Mouse (Mus musculus): ENCODE results near the gene Tbc1d17. TPM values are rescaled to one million over a fixed set of nuclear protein-coding genes. Genes with fewer than 3 reads are reported as not detected.
"Not testable (repeated sequence)": the region's sequence is repeated elsewhere in the genome, so short reads cannot be mapped to it uniquely, and the experiment has no call there.

Tbc1d17 gene
- total RNA-seq (2022) = 10 to 100 TPM; 40.7 to 59.5 (median 51.5) TPM

GRCm38 (mm10) chr7:44848561-44849415 lies at the start of gene Tbc1d17, which contains the start of gene Akt1s1:
TSS of gene Tbc1d17 (minus strand) at chr7:44849079.
TSS of gene Akt1s1 (plus strand) at chr7:44848991.
- peak; percentile 100 for DNase-seq (ENCODE audit: low spot score)

GRCm38 (mm10) chr7:44898607-44899006 lies 49.7 kb upstream of the Tbc1d17 start:
- no peak for DNase-seq (ENCODE audit: low spot score)

GRCm38 (mm10) chr7:44896499-44896898 lies 47.6 kb upstream of the Tbc1d17 start:
- DNase-seq (ENCODE audit: low spot score) = no peak

GRCm38 (mm10) chr7:44895593-44896434 lies 46.9 kb upstream of the Tbc1d17 start, which contains the start of gene Fuz:
TSS of gene Fuz (plus strand) at chr7:44896079.
- DNase-seq (ENCODE audit: low spot score) = peak; percentile 96

GRCm38 (mm10) chr7:44895206-44895592 lies 46.3 kb upstream of the Tbc1d17 start:
- no peak for DNase-seq (ENCODE audit: low spot score)

GRCm38 (mm10) chr7:44894175-44894574 lies 45.3 kb upstream of the Tbc1d17 start:
- DNase-seq (ENCODE audit: low spot score) = no peak

GRCm38 (mm10) chr7:44893197-44893596 lies 44.3 kb upstream of the Tbc1d17 start:
- no peak for DNase-seq (ENCODE audit: low spot score)

GRCm38 (mm10) chr7:44892276-44892921 lies 43.5 kb upstream of the Tbc1d17 start, which contains the start of gene Med25:
TSS of gene Med25 (minus strand) at chr7:44892712.
- peak; percentile 91 for DNase-seq (ENCODE audit: low spot score)

GRCm38 (mm10) chr7:44891611-44892010 lies 42.7 kb upstream of the Tbc1d17 start:
- no peak for DNase-seq (ENCODE audit: low spot score)

- no peak for DNase-seq (ENCODE audit: low spot score)
Observed at GRCm38 (mm10) chr7:44890737-44891136, 41.9 kb upstream of the Tbc1d17 start.

- no peak for DNase-seq (ENCODE audit: low spot score)
Observed at GRCm38 (mm10) chr7:44890180-44890579, 41.3 kb upstream of the Tbc1d17 start.

- DNase-seq (ENCODE audit: low spot score) = no peak
Observed at GRCm38 (mm10) chr7:44888256-44889105, 39.6 kb upstream of the Tbc1d17 start.

- DNase-seq (ENCODE audit: low spot score) = no peak
Observed at GRCm38 (mm10) chr7:44886964-44887363, 38.1 kb upstream of the Tbc1d17 start.

GRCm38 (mm10) chr7:44884637-44885036 lies 35.8 kb upstream of the Tbc1d17 start:
- no peak for DNase-seq (ENCODE audit: low spot score)

GRCm38 (mm10) chr7:44883036-44883435 lies 34.2 kb upstream of the Tbc1d17 start:
- DNase-seq (ENCODE audit: low spot score) = no peak

- peak; percentile 54 for DNase-seq (ENCODE audit: low spot score)
Observed at GRCm38 (mm10) chr7:44877833-44878232, 29.0 kb upstream of the Tbc1d17 start.

- not testable (repeated sequence) for DNase-seq (ENCODE audit: low spot score)
Observed at GRCm38 (mm10) chr7:44871774-44872173, 22.9 kb upstream of the Tbc1d17 start.

GRCm38 (mm10) chr7:44871181-44871580 lies 22.3 kb upstream of the Tbc1d17 start:
- no peak for DNase-seq (ENCODE audit: low spot score)

- no peak for DNase-seq (ENCODE audit: low spot score)
Observed at GRCm38 (mm10) chr7:44870614-44871013, 21.7 kb upstream of the Tbc1d17 start.

- peak; percentile 95 for DNase-seq (ENCODE audit: low spot score)
Observed at GRCm38 (mm10) chr7:44869697-44870528, 21.0 kb upstream of the Tbc1d17 start, which contains the start of gene Ptov1. TSS of gene Ptov1 (minus strand) at chr7:44869788.

Measured in heart, adult 8-10 months (tissue).